Mouse (Mus musculus): Measurements from ENCODE around the gene Zdhhc4. TPM values are rescaled to one million over a fixed set of nuclear protein-coding genes. Genes with fewer than 3 reads are reported as not detected.

Zdhhc4 gene
- total RNA-seq, 1 experiment from 2014 or later = 39.5 TPM

Other genes with a start within 250 kb of the Zdhhc4 start
- 57.0 and 59.8 TPM in 2 replicates for gene Rnf216, start 216.3 kb downstream of the Zdhhc4 start, total RNA-seq (2017)
- not detected in 2 replicates for gene Olfr718-ps1, start 181.7 kb downstream of the Zdhhc4 start, total RNA-seq (2017)
- gene Rbak, start 148.5 kb downstream of the Zdhhc4 start, total RNA-seq (2017) = 12.7 and 19.6 TPM in 2 replicates
- gene Spdye4b, start 148.2 kb downstream of the Zdhhc4 start, total RNA-seq (2017) = not detected in 2 replicates
- not detected in 2 replicates for gene Spdye4a, start 102.4 kb downstream of the Zdhhc4 start, total RNA-seq (2017)
- gene Zfp12, start 94.1 kb downstream of the Zdhhc4 start, total RNA-seq (2017) = 26.0 and 28.5 TPM in 2 replicates
- gene Zfp316, start 59.2 kb downstream of the Zdhhc4 start, total RNA-seq (2017) = 5.4 and 8.0 TPM in 2 replicates
- 0.38 TPM in 1 of 2 replicates, not detected in the other for gene Zfp853, start 35.6 kb downstream of the Zdhhc4 start, total RNA-seq (2017)
- 13.5 and 20.7 TPM in 2 replicates for gene E130309D02Rik, start 13.9 kb downstream of the Zdhhc4 start, total RNA-seq (2017)
- not detected in 2 replicates for gene Grid2ip, start 28.1 kb upstream of the Zdhhc4 start, total RNA-seq (2017)
- gene Kdelr2, start 74.6 kb upstream of the Zdhhc4 start, total RNA-seq (2017) = 61.3 and 76.2 TPM in 2 replicates
- gene Daglb, start 135.3 kb upstream of the Zdhhc4 start, total RNA-seq (2017) = 9.8 and 11.5 TPM in 2 replicates
- gene Rac1, start 198.8 kb upstream of the Zdhhc4 start, total RNA-seq (2017) = 107 and 130 TPM in 2 replicates